Mouse (Mus musculus) C2C12 (cell line): ENCODE data around the gene Camta2.
A peak's percentile ranks its signal among the peaks of the same experiment; 100 is the strongest.

Experiments
- CTCF ChIP-seq: IDR thresholded peaks from one replicate; pipeline ENCODE4 v1.5.1; 2011; ENCODE audit not compliant: control insufficient read depth, insufficient read depth, insufficient read length
- MAX ChIP-seq: IDR thresholded peaks from one replicate; pipeline ENCODE4 v1.6.1; 2011; ENCODE audit warnings: mild to moderate bottlenecking, control low read depth
- MYOD1 ChIP-seq: IDR thresholded peaks from one replicate; pipeline ENCODE4 v1.6.1; 2011; ENCODE audit warnings: low read depth; ENCODE audit not compliant: control insufficient read depth, insufficient read length
- MYOG ChIP-seq: IDR thresholded peaks from one replicate; pipeline ENCODE4 v1.6.1; 2011; ENCODE audit not compliant: control insufficient read depth, insufficient read length; ENCODE audit errors: extremely low read depth
- USF1 ChIP-seq: IDR thresholded peaks from one replicate; pipeline ENCODE4 v1.6.1; 2011; ENCODE audit warnings: low read depth, mild to moderate bottlenecking, control low read depth, moderate library complexity

- no peak for TF ChIP-seq USF1
- peak; percentile 88 for TF ChIP-seq MYOD1
- no peak for TF ChIP-seq CTCF
- no peak for TF ChIP-seq MAX
- TF ChIP-seq MYOG, result no peak
These were observed 35.6 kb downstream of the Camta2 start for GRCm38 (mm10) chr11:70652029-70652883.
